Comparison of ENCODE assay signal across 8 mouse cellular contexts in the genomic region with DNA sequence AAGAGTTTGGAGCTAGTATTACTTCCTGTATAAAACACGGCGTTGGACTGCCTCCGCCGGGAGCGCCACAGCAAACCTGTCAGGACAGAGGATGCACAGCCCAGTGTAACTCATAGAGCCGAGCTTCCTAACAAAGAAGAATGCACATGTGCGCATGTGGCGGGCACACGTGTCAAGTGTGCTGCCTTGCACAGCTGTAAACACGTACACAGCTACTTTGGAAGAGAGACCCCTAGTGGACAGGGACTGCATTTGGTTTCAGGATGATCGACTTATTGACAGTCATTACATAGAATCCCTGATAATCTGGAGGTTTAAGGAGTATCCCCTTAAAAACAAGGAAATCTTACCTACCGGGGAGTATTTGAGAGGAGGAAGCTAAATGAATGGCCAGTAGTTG. TPM values are rescaled to one million over a fixed set of nuclear protein-coding genes. Genes with fewer than 3 reads are reported as not detected.
A peak's percentile ranks its signal among the peaks of the same experiment; 100 is the strongest.
DNase-seq lines count a peak whose midpoint lies in the region; ATAC-seq and TF ChIP-seq lines count a peak whose summit lies in the region.
"Not testable (repeated sequence)": the region's sequence is repeated elsewhere in the genome, so short reads cannot be mapped to it uniquely, and the experiment has no call there.

No protein-coding gene starts in this region.

- WGBS in cerebellum, adult 2 months: 74% methylated on average over 7 of the region's 12 CpGs
- WGBS in forebrain, embryonic 12.5 days: 56% methylated on average over 7 of the region's 12 CpGs
- WGBS in kidney, adult 2 months: 45% methylated on average over 7 of the region's 12 CpGs
- 74% methylated on average over 7 of the region's 12 CpGs for WGBS in liver, embryonic 11.5 days
- WGBS in midbrain, embryonic 14.5 days: 54% methylated on average over 7 of the region's 12 CpGs
- 71% methylated on average over 7 of the region's 12 CpGs for WGBS in thymus, adult 2 months

- H3K36me3 ChIP-seq in G1E (replicated peaks): peaks cover 89% of the 10 kb centered on the region
- H3K36me3 ChIP-seq in forebrain, embryonic 12.5 days (replicated peaks): peaks cover 81% of the 10 kb centered on the region
- not testable (repeated sequence) for H3K36me3 ChIP-seq in kidney, adult 2 months (ENCODE audit: control insufficient read depth, insufficient read depth, low read length)
- peaks cover 44% of the 10 kb centered on the region for H3K36me3 ChIP-seq in liver, embryonic 11.5 days (ENCODE audit: control insufficient read depth, insufficient read depth, low read length)
- H3K36me3 ChIP-seq in midbrain, embryonic 14.5 days (ENCODE audit: control insufficient read depth, insufficient read depth, low read length): peaks cover 28% of the 10 kb centered on the region
- peaks cover 18% of the 10 kb centered on the region for H3K36me3 ChIP-seq in thymus, adult 2 months (ENCODE audit: control insufficient read depth, insufficient read depth, low read length)

- H3K4me1 ChIP-seq in G1E (ENCODE audit: insufficient read depth, low read depth, low read length); cerebellum, adult 2 months (ENCODE audit: control insufficient read depth, insufficient read depth, low read length); forebrain, embryonic 12.5 days; kidney, adult 2 months (ENCODE audit: control insufficient read depth, insufficient read depth, low read length); liver, embryonic 11.5 days (replicated peaks; ENCODE audit: control insufficient read depth, insufficient read depth, low read length); midbrain, embryonic 14.5 days (ENCODE audit: control insufficient read depth, insufficient read depth, low read length); thymus, adult 2 months (replicated peaks; ENCODE audit: control insufficient read depth, insufficient read depth, low read length): not testable (repeated sequence)

- TF ChIP-seq POLR2A in cerebellum, adult 2 months (IDR thresholded peaks at IDR 0.05; ENCODE audit: borderline replicate concordance, insufficient read depth, low read length); kidney, adult 2 months (IDR thresholded peaks at IDR 0.05; ENCODE audit: low read depth, low read length); thymus, adult 2 months (IDR thresholded peaks at IDR 0.05; ENCODE audit: control insufficient read depth, extremely low read depth, insufficient read depth, low read length, poor library complexity): not testable (repeated sequence)

- H3K9me3 ChIP-seq in G1E (replicated peaks); forebrain, embryonic 12.5 days; liver, embryonic 11.5 days (ENCODE audit: control insufficient read depth, low read length); midbrain, embryonic 14.5 days (ENCODE audit: control insufficient read depth, low read length): not testable (repeated sequence)

- TF ChIP-seq CTCF in G1E (IDR thresholded peaks at IDR 0.05; ENCODE audit: low read depth, low read length): peak; percentile 26; the same call in 1 of the 2 replicates
- peak; percentile 21; the same call in 1 of the 2 replicates for TF ChIP-seq CTCF in cerebellum, adult 2 months (IDR thresholded peaks at IDR 0.05; ENCODE audit: borderline replicate concordance, insufficient read depth, low read depth, low read length)
- TF ChIP-seq CTCF in kidney, adult 2 months (conservative IDR thresholded peaks at IDR 0.05; ENCODE audit: insufficient read depth, insufficient read length, low read depth, low read length): peak; percentile 53
- not testable (repeated sequence) for TF ChIP-seq CTCF in thymus, adult 2 months (IDR thresholded peaks at IDR 0.05; ENCODE audit: borderline replicate concordance, control insufficient read depth, extremely low read depth, insufficient read depth, low read length, poor library complexity)

- peak; percentile 40 for DNase-seq in G1E (ENCODE audit: low spot score)
- DNase-seq in cerebellum, adult 2 months: peak in 1 of 2 experiments; percentile 8
- peak; percentile 15 to 51 for DNase-seq in heart, postnatal 14 days
- peak; percentile 62 for DNase-seq in kidney, adult 2 months
- not testable (repeated sequence) for DNase-seq in liver, embryonic 11.5 days (ENCODE audit: low spot score)
- peak; percentile 86 for DNase-seq in midbrain, embryonic 14.5 days
- DNase-seq in thymus, adult 2 months: peak; percentile 31

- H3K4me2 ChIP-seq in forebrain, embryonic 12.5 days; liver, embryonic 11.5 days; midbrain, embryonic 14.5 days (ENCODE audit: low read length): not testable (repeated sequence)

- H3K27ac ChIP-seq in cerebellum, adult 2 months (ENCODE audit: insufficient read depth, low read length); forebrain, embryonic 12.5 days; kidney, adult 2 months (ENCODE audit: insufficient read depth, low read depth, low read length); liver, embryonic 11.5 days (ENCODE audit: low read depth, low read length); midbrain, embryonic 14.5 days (replicated peaks; ENCODE audit: low read depth, low read length); thymus, adult 2 months (ENCODE audit: control insufficient read depth, insufficient read depth, low read length): not testable (repeated sequence)

- not testable (repeated sequence) for H3K27me3 ChIP-seq in G1E (ENCODE audit: insufficient read depth, low read length); cerebellum, adult 2 months (ENCODE audit: control insufficient read depth, insufficient read depth, low read length); forebrain, embryonic 12.5 days; kidney, adult 2 months (replicated peaks; ENCODE audit: control insufficient read depth, insufficient read depth, low read length); liver, embryonic 11.5 days (replicated peaks; ENCODE audit: control insufficient read depth, insufficient read depth, low read length); midbrain, embryonic 14.5 days (ENCODE audit: control insufficient read depth, insufficient read depth, low read length); thymus, adult 2 months (ENCODE audit: control insufficient read depth, insufficient read depth, low read length)

- ATAC-seq in G1E (ENCODE audit: extremely low read depth, insufficient number of reproducible peaks, low FRiP score, poor library complexity, severe bottlenecking): peak; percentile 66
- ATAC-seq in forebrain, embryonic 12.5 days (ENCODE audit: low FRiP score): peak; percentile 78; the same call in 1 of the 2 replicates
- ATAC-seq in liver, embryonic 11.5 days (replicated peaks; ENCODE audit: low FRiP score): peak; percentile 48; the same call in 1 of the 2 replicates
- peak; percentile 48; the same call in 1 of the 2 replicates for ATAC-seq in midbrain, embryonic 14.5 days (ENCODE audit: low FRiP score, low TSS enrichment)

- H3K9ac ChIP-seq in forebrain, embryonic 12.5 days; liver, embryonic 11.5 days (ENCODE audit: low read depth, low read length); midbrain, embryonic 14.5 days (replicated peaks; ENCODE audit: low read length): not testable (repeated sequence)

- intact Hi-C loops in heart, postnatal 14 days (cut with DNase I): not testable (repeated sequence)

- not testable (repeated sequence) for H3K4me3 ChIP-seq in G1E (ENCODE audit: low read depth, low read length); cerebellum, adult 2 months (replicated peaks; ENCODE audit: insufficient read depth, low read depth, low read length); forebrain, embryonic 12.5 days (replicated peaks); kidney, adult 2 months (ENCODE audit: insufficient read depth, low read depth, low read length); liver, embryonic 11.5 days (ENCODE audit: low read depth, low read length); midbrain, embryonic 14.5 days (replicated peaks; ENCODE audit: low read depth, low read length); thymus, adult 2 months (ENCODE audit: control insufficient read depth, insufficient read depth, low read length)

RNA-seq across cellular contexts. Expression of a gene that starts 15.3 kb away (rescaled TPM):
- 26.2 and 28.1 TPM in 2 replicates for total RNA-seq in G1E (2014; fragmentation: Nextera tagmentation)
- total RNA-seq in G1E (2017): 9.4 and 10.7 TPM in 2 replicates
- polyA plus RNA-seq in G1E (2012): 23.0 and 24.4 TPM in 2 replicates
- polyA plus RNA-seq in cerebellum, adult 2 months (2012; rRNA removed): 0.38 and 0.43 TPM in 2 replicates
- 37.6 and 38.0 TPM in 2 replicates for polyA plus RNA-seq in forebrain, embryonic 12.5 days (2016; fragmentation: Nextera tagmentation; extraction: Ambion mirVana)
- 1 to 10 TPM; 2.9 to 3.2 TPM for total RNA-seq in heart, postnatal 14 days (2021)
- polyA plus RNA-seq in kidney, adult 2 months (2012; rRNA removed): 0.09 and 0.31 TPM in 2 replicates
- 18.1 and 18.8 TPM in 2 replicates for polyA plus RNA-seq in liver, embryonic 11.5 days (2014; fragmentation: Nextera tagmentation; extraction: Ambion mirVana)
- 3.2 and 6.9 TPM in 2 replicates for polyA plus RNA-seq in midbrain, embryonic 14.5 days (2014; fragmentation: Nextera tagmentation; extraction: Ambion mirVana)
- polyA plus RNA-seq in thymus, adult 2 months (2012; rRNA removed): 3.9 and 9.8 TPM in 2 replicates
